Mouse (Mus musculus): Measurements from ENCODE around the gene Cluh. TPM values are rescaled to one million over a fixed set of nuclear protein-coding genes. Genes with fewer than 3 reads are reported as not detected.

Gene Cluh
- polyA plus RNA-seq, 1 experiment from 2014 or later: 15.6 TPM

Other genes with a start within 250 kb of the Cluh start
- 2.7 and 3.3 TPM in 2 replicates for gene Rap1gap2, start 38.6 kb upstream of the Cluh start, polyA plus RNA-seq (2014; fragmentation: Nextera tagmentation; extraction: Ambion mirVana)
- gene Ccdc92b, start 29.9 kb upstream of the Cluh start, polyA plus RNA-seq (2014; fragmentation: Nextera tagmentation; extraction: Ambion mirVana): 1.9 TPM in 2 replicates
- 95.3 and 107 TPM in 2 replicates for gene Pafah1b1, start 75.2 kb downstream of the Cluh start, polyA plus RNA-seq (2014; fragmentation: Nextera tagmentation; extraction: Ambion mirVana)
- gene Mettl16, start 121.3 kb downstream of the Cluh start, polyA plus RNA-seq (2014; fragmentation: Nextera tagmentation; extraction: Ambion mirVana): 43.6 and 47.6 TPM in 2 replicates
- 5.2 and 6.9 TPM in 2 replicates for gene Mnt, start 181.4 kb downstream of the Cluh start, polyA plus RNA-seq (2014; fragmentation: Nextera tagmentation; extraction: Ambion mirVana)
- 7.9 and 8.1 TPM in 2 replicates for gene Sgsm2, start 247.6 kb downstream of the Cluh start, polyA plus RNA-seq (2014; fragmentation: Nextera tagmentation; extraction: Ambion mirVana)
- 49.6 and 50.0 TPM in 2 replicates for gene Tsr1, start 248.6 kb downstream of the Cluh start, polyA plus RNA-seq (2014; fragmentation: Nextera tagmentation; extraction: Ambion mirVana)